Mouse (Mus musculus) liver, embryonic 11.5 days (tissue): Measurements from ENCODE around the gene Slc26a9. TPM values are rescaled to one million over a fixed set of nuclear protein-coding genes. Genes with fewer than 3 reads are reported as not detected.
A peak's percentile ranks its signal among the peaks of the same experiment; 100 is the strongest.

Experiments used
- ATAC-seq: fragments of 200-750 bp; cut with Nextera tagmentation; replicated peaks from 2 replicates; pipeline ENCODE4 v1.8.0; 2017; ENCODE audit warnings: moderate number of reproducible peaks, mild to moderate bottlenecking, moderate TSS enrichment, moderate library complexity; ENCODE audit not compliant: low FRiP score
- DNase-seq: peaks from one replicate; pipeline ENCODE4 v3.0.0-alpha.2; 2017; ENCODE audit warnings: low spot score
- H3K27ac ChIP-seq: fragments of 300-500 bp; sonication (generic); 2 replicates; pipeline ENCODE4 v1.5.1; 2014; ENCODE audit warnings: mild to moderate bottlenecking, low read depth, low read length, control low read depth
- H3K27me3 ChIP-seq: fragments of 300-500 bp; sonication (generic); replicated peaks from 2 replicates; pipeline ENCODE4 v1.6.1; 2014; ENCODE audit warnings: low read length, mixed read lengths; ENCODE audit not compliant: control insufficient read depth, insufficient read depth
- H3K36me3 ChIP-seq: fragments of 300-500 bp; sonication (generic); 2 replicates; pipeline ENCODE4 v1.6.1; 2014; ENCODE audit warnings: mild to moderate bottlenecking, low read length, moderate library complexity, mixed read lengths; ENCODE audit not compliant: control insufficient read depth, insufficient read depth
- H3K4me1 ChIP-seq: fragments of 300-500 bp; sonication (generic); replicated peaks from 2 replicates; pipeline ENCODE4 v1.6.1; 2014; ENCODE audit warnings: low read length, mixed read lengths; ENCODE audit not compliant: control insufficient read depth, insufficient read depth
- H3K4me2 ChIP-seq: fragments of 300-500 bp; sonication (generic); 2 replicates; pipeline ENCODE4 v1.6.1; 2014; ENCODE audit warnings: mild to moderate bottlenecking, control low read depth, moderate library complexity
- H3K4me3 ChIP-seq: fragments of 300-500 bp; sonication (generic); 2 replicates; pipeline ENCODE4 v1.5.1; 2014; ENCODE audit warnings: low read depth, low read length, control low read depth
- H3K9ac ChIP-seq: fragments of 300-500 bp; sonication (generic); 2 replicates; pipeline ENCODE4 v1.6.1; 2014; ENCODE audit warnings: low read depth, low read length, control low read depth
- H3K9me3 ChIP-seq: fragments of 300-500 bp; sonication (generic); 2 replicates; pipeline ENCODE4 v1.6.1; 2016; ENCODE audit warnings: low read length, inconsistent platforms, mixed read lengths; ENCODE audit not compliant: control insufficient read depth
- WGBS: fragments of 180-500 bp; shearing (Covaris S2); extraction: QIAGEN DNeasy Blood & Tissue Kit; methylation state at CpG from one replicate; pipeline ENCODE4 v1.1.7; 2014; 5-methylcytosine and 5-hydroxymethylcytosine counted together
- polyA plus RNA-seq: library from polyadenylated mRNA; unstranded; fragments of >200 nt; fragmentation: Nextera tagmentation; extraction: Ambion mirVana; gene quantifications from 2 replicates; pipeline ENCODE4 v1.2.1, GENCODE M21; 2014

Slc26a9 gene
- polyA plus RNA-seq, 1 experiment from 2014 or later: not detected

- Histone ChIP-seq H3K4me3 (no peak overlapping the region), H3K27me3 (no peaks in the 10 kb centered on the region), H3K27ac (no peak overlapping the region), H3K36me3 (no peaks in the 10 kb centered on the region), H3K4me2 (no peak overlapping the region), H3K9ac (no peak overlapping the region), H3K9me3 (no peaks in the 10 kb centered on the region), H3K4me1 (peaks cover 11% of the 10 kb centered on the region)
- DNase-seq: no peak
- no peak for ATAC-seq
- 80% methylated on average over 7 of the region's 7 CpGs for WGBS
Observed at GRCm38 (mm10) chr1:131758796-131759195, 15.0 kb downstream of the Slc26a9 start.

- no peak overlapping the region for H3K4me2 ChIP-seq
- ATAC-seq (no peak), DNase-seq (peak; percentile 29)
- H3K36me3 ChIP-seq: no peaks in the 10 kb centered on the region
- H3K4me3 ChIP-seq: no peak overlapping the region
- WGBS: 65% methylated on average over 9 of the region's 9 CpGs
- no peaks in the 10 kb centered on the region for H3K9me3 ChIP-seq
- no peak overlapping the region for H3K27ac ChIP-seq
- H3K9ac ChIP-seq: no peak overlapping the region
- peaks cover 3% of the 10 kb centered on the region for H3K4me1 ChIP-seq
- no peaks in the 10 kb centered on the region for H3K27me3 ChIP-seq
Observed at GRCm38 (mm10) chr1:131759667-131760427, 16.0 kb downstream of the Slc26a9 start.

- no peaks in the 10 kb centered on the region for H3K9me3 ChIP-seq
- H3K9ac ChIP-seq: no peak overlapping the region
- no peak overlapping the region for H3K4me2 ChIP-seq
- no peak overlapping the region for H3K4me3 ChIP-seq
- no peaks in the 10 kb centered on the region for H3K27me3 ChIP-seq
- DNase-seq: no peak
- 78% methylated on average over 3 of the region's 3 CpGs for WGBS
- H3K36me3 ChIP-seq: no peaks in the 10 kb centered on the region
- no peak overlapping the region for H3K27ac ChIP-seq
- no peak for ATAC-seq
- no peaks in the 10 kb centered on the region for H3K4me1 ChIP-seq
Observed at GRCm38 (mm10) chr1:131760428-131760820, 16.6 kb downstream of the Slc26a9 start.

- Histone ChIP-seq H3K4me1 (no peaks in the 10 kb centered on the region), H3K9ac (no peak overlapping the region), H3K9me3 (no peaks in the 10 kb centered on the region), H3K27ac (no peak overlapping the region), H3K4me3 (no peak overlapping the region), H3K27me3 (no peaks in the 10 kb centered on the region), H3K36me3 (no peaks in the 10 kb centered on the region), H3K4me2 (no peak overlapping the region)
- ATAC-seq (no peak), DNase-seq (peak; percentile 29)
- WGBS: 67% methylated on average over 13 of the region's 13 CpGs
Observed at GRCm38 (mm10) chr1:131761079-131761831, 17.4 kb downstream of the Slc26a9 start.

GRCm38 (mm10) chr1:131763683-131764082 is 19.9 kb downstream of the Slc26a9 start:
- 40% methylated on average over 9 of the region's 9 CpGs for WGBS
- Histone ChIP-seq H3K9me3 (no peaks in the 10 kb centered on the region), H3K36me3 (no peaks in the 10 kb centered on the region), H3K4me1 (no peaks in the 10 kb centered on the region), H3K4me2 (no peak overlapping the region), H3K9ac (no peak overlapping the region), H3K4me3 (no peak overlapping the region), H3K27me3 (peaks cover 3% of the 10 kb centered on the region; the same call in 1 of the 2 replicates), H3K27ac (no peak overlapping the region)
- DNase-seq (peak; percentile 28), ATAC-seq (no peak)

- Histone ChIP-seq H3K27me3 (peaks cover 3% of the 10 kb centered on the region; the same call in 1 of the 2 replicates), H3K9ac (no peak overlapping the region), H3K27ac (no peak overlapping the region), H3K9me3 (no peaks in the 10 kb centered on the region), H3K4me1 (no peaks in the 10 kb centered on the region), H3K36me3 (no peaks in the 10 kb centered on the region), H3K4me2 (no peak overlapping the region), H3K4me3 (no peak overlapping the region)
- peak; percentile 26 for DNase-seq
- no peak for ATAC-seq
- 54% methylated on average over 8 of the region's 8 CpGs for WGBS
Observed at GRCm38 (mm10) chr1:131764581-131765338, 20.9 kb downstream of the Slc26a9 start.

GRCm38 (mm10) chr1:131765357-131766001 is 21.7 kb downstream of the Slc26a9 start:
- Histone ChIP-seq H3K4me3 (no peak overlapping the region), H3K9me3 (no peaks in the 10 kb centered on the region), H3K4me1 (no peaks in the 10 kb centered on the region), H3K4me2 (no peak overlapping the region), H3K36me3 (no peaks in the 10 kb centered on the region), H3K27me3 (peaks cover 3% of the 10 kb centered on the region; the same call in 1 of the 2 replicates), H3K9ac (no peak overlapping the region), H3K27ac (no peak overlapping the region)
- 11% methylated on average over 11 of the region's 11 CpGs for WGBS
- DNase-seq: peak; percentile 79
- ATAC-seq: no peak

GRCm38 (mm10) chr1:131769296-131769695 is 25.5 kb downstream of the Slc26a9 start:
- Histone ChIP-seq H3K27ac (no peak overlapping the region), H3K27me3 (peaks cover 3% of the 10 kb centered on the region; the same call in 1 of the 2 replicates), H3K4me3 (no peak overlapping the region), H3K4me1 (no peaks in the 10 kb centered on the region), H3K9me3 (no peaks in the 10 kb centered on the region), H3K9ac (no peak overlapping the region), H3K4me2 (no peak overlapping the region), H3K36me3 (no peaks in the 10 kb centered on the region)
- ATAC-seq: no peak
- 59% methylated on average over 3 of the region's 3 CpGs for WGBS
- DNase-seq: no peak
